Mouse (Mus musculus): ENCODE measurements around the gene Tnfrsf11a. TPM values are rescaled to one million over a fixed set of nuclear protein-coding genes. Genes with fewer than 3 reads are reported as not detected.

The Tnfrsf11a gene
- polyA plus RNA-seq, 1 experiment, result 3.1 TPM

GRCm38 (mm10) chr1:105877808-105878207 is 97.3 kb downstream of the Tnfrsf11a start:
- Histone ChIP-seq H3K4me3 (ENCODE audit: extremely low read depth, insufficient read depth, insufficient read length) (no peak overlapping the region), H3K27ac (ENCODE audit: insufficient read depth, low read length) (no peak overlapping the region), H3K36me3 (ENCODE audit: control insufficient read depth, insufficient read depth, low read length) (no peaks in the 10 kb centered on the region), H3K27me3 (ENCODE audit: control insufficient read depth, insufficient read depth, low read length) (no peaks in the 10 kb centered on the region), H3K4me1 (ENCODE audit: control insufficient read depth, insufficient read depth, insufficient read length) (peaks cover 5% of the 10 kb centered on the region; the same call in 1 of the 2 replicates)
- no peak for DNase-seq (ENCODE audit: low read depth in 1 of 2, low spot score in 2 of 2)
- TF ChIP-seq POLR2A (IDR thresholded peaks at IDR 0.05; ENCODE audit: low read depth, low read length) (no peak), CTCF (IDR thresholded peaks at IDR 0.05; ENCODE audit: extremely low read depth, insufficient read depth, insufficient read length, insufficient replicate concordance) (no peak)
- 89% methylated on average over 5 of the region's 5 CpGs for WGBS

GRCm38 (mm10) chr1:105878416-105878815 is 97.9 kb downstream of the Tnfrsf11a start:
- Histone ChIP-seq H3K27ac (ENCODE audit: insufficient read depth, low read length) (no peak overlapping the region), H3K4me1 (ENCODE audit: control insufficient read depth, insufficient read depth, insufficient read length) (peaks cover 5% of the 10 kb centered on the region; the same call in 1 of the 2 replicates)
- 95% methylated on average over 11 of the region's 11 CpGs for WGBS

GRCm38 (mm10) chr1:105880555-105881304 is 100.2 kb downstream of the Tnfrsf11a start:
- Histone ChIP-seq H3K4me3 (ENCODE audit: extremely low read depth, insufficient read depth, insufficient read length) (no peak overlapping the region), H3K27ac (ENCODE audit: insufficient read depth, low read length) (no peak overlapping the region), H3K27me3 (ENCODE audit: control insufficient read depth, insufficient read depth, low read length) (no peaks in the 10 kb centered on the region), H3K36me3 (ENCODE audit: control insufficient read depth, insufficient read depth, low read length) (no peaks in the 10 kb centered on the region), H3K4me1 (ENCODE audit: control insufficient read depth, insufficient read depth, insufficient read length) (peaks cover 5% of the 10 kb centered on the region; the same call in 1 of the 2 replicates)
- no peak for DNase-seq (ENCODE audit: low read depth in 1 of 2, low spot score in 2 of 2)
- WGBS, result 39% methylated on average over 25 of the region's 25 CpGs
- TF ChIP-seq CTCF (IDR thresholded peaks at IDR 0.05; ENCODE audit: extremely low read depth, insufficient read depth, insufficient read length, insufficient replicate concordance) (no peak), POLR2A (IDR thresholded peaks at IDR 0.05; ENCODE audit: low read depth, low read length) (no peak)

More at GRCm38 (mm10) chr1:105878416-105878815, 97.9 kb downstream of the Tnfrsf11a start:
- H3K27me3 ChIP-seq (ENCODE audit: control insufficient read depth, insufficient read depth, low read length), result no peaks in the 10 kb centered on the region
- no peak for DNase-seq (ENCODE audit: low read depth in 1 of 2, low spot score in 2 of 2)
- no peaks in the 10 kb centered on the region for H3K36me3 ChIP-seq (ENCODE audit: control insufficient read depth, insufficient read depth, low read length)
- H3K4me3 ChIP-seq (ENCODE audit: extremely low read depth, insufficient read depth, insufficient read length), result no peak overlapping the region
- TF ChIP-seq POLR2A (IDR thresholded peaks at IDR 0.05; ENCODE audit: low read depth, low read length) (no peak), CTCF (IDR thresholded peaks at IDR 0.05; ENCODE audit: extremely low read depth, insufficient read depth, insufficient read length, insufficient replicate concordance) (no peak)

DNA sequence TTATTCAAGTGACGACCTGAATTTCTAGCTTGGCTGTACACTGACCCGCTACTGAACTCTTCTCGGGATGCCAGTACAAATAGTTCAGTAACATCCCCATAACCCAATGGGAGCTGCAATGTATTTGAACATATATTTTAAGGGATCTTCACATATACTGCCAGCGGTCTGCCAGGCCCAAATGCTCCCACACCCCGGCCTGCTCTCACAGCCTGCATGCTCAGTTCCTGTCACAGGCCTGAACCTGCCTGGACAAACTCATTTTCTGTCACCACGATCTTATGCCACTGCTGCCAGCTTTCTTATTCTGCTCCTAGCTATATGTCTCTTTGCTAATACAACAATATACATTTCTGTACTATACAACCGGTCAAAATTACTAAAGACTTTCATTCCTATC is 100.9 kb downstream of the Tnfrsf11a start:
- TF ChIP-seq CTCF (IDR thresholded peaks at IDR 0.05; ENCODE audit: extremely low read depth, insufficient read depth, insufficient read length, insufficient replicate concordance), result no peak
- no peak for TF ChIP-seq POLR2A (IDR thresholded peaks at IDR 0.05; ENCODE audit: low read depth, low read length)
- DNase-seq (ENCODE audit: low read depth in 1 of 2, low spot score in 2 of 2), result no peak
- Histone ChIP-seq H3K36me3 (ENCODE audit: control insufficient read depth, insufficient read depth, low read length) (no peaks in the 10 kb centered on the region), H3K4me3 (ENCODE audit: extremely low read depth, insufficient read depth, insufficient read length) (no peak overlapping the region), H3K27ac (ENCODE audit: insufficient read depth, low read length) (no peak overlapping the region), H3K27me3 (ENCODE audit: control insufficient read depth, insufficient read depth, low read length) (no peaks in the 10 kb centered on the region), H3K4me1 (ENCODE audit: control insufficient read depth, insufficient read depth, insufficient read length) (peaks cover 5% of the 10 kb centered on the region; the same call in 1 of the 2 replicates)
- 88% methylated on average over 7 of the region's 7 CpGs for WGBS

DNA sequence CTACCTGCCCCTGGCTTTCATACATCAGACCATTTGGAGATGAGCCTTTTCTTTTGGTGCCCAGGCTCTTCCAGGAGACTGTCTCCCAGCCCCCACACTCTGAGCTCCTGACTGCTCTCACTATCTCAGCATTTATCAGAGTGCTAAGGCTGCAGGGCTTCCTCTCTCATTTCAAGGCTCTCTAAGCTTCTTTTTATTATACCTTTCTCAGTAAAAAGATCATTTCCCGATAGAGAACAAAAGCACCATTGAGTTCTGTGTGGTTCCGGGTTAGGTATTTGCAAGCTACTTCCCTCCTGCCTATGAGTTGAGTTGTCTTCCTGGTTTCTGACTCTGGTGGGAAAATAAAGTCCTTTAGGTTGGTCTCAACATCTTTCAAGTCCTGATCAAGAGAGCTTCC is 103.0 kb downstream of the Tnfrsf11a start:
- no peak overlapping the region for H3K27ac ChIP-seq (ENCODE audit: insufficient read depth, low read length)
- TF ChIP-seq CTCF (IDR thresholded peaks at IDR 0.05; ENCODE audit: extremely low read depth, insufficient read depth, insufficient read length, insufficient replicate concordance), result no peak
- no peak for TF ChIP-seq POLR2A (IDR thresholded peaks at IDR 0.05; ENCODE audit: low read depth, low read length)
- no peak for DNase-seq (ENCODE audit: low read depth in 1 of 2, low spot score in 2 of 2)
- no peaks in the 10 kb centered on the region for H3K36me3 ChIP-seq (ENCODE audit: control insufficient read depth, insufficient read depth, low read length)
- 70% methylated on average over 2 of the region's 2 CpGs for WGBS
- peaks cover 5% of the 10 kb centered on the region; the same call in 1 of the 2 replicates for H3K4me1 ChIP-seq (ENCODE audit: control insufficient read depth, insufficient read depth, insufficient read length)
- H3K27me3 ChIP-seq (ENCODE audit: control insufficient read depth, insufficient read depth, low read length), result no peaks in the 10 kb centered on the region
- H3K4me3 ChIP-seq (ENCODE audit: extremely low read depth, insufficient read depth, insufficient read length), result no peak overlapping the region

DNA sequence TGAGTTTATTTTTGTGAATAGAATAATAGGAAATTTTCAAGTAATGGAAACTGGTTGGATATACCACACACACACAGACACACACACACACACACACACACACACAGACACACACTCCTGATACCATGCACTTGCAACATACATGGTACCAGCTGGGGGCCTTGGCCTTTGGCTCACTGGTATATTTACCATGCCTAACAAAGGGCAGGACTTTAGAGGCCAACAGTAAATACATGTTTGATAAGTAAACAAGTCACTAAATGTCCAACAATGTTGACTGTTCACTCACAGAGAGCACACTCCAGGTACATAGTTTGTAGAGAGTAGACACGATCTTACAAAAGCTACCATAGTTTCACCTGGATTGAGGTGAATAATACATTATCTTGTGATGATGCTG is 104.6 kb downstream of the Tnfrsf11a start:
- Histone ChIP-seq H3K4me3 (ENCODE audit: extremely low read depth, insufficient read depth, insufficient read length) (no peak overlapping the region), H3K27ac (ENCODE audit: insufficient read depth, low read length) (no peak overlapping the region), H3K27me3 (ENCODE audit: control insufficient read depth, insufficient read depth, low read length) (no peaks in the 10 kb centered on the region), H3K36me3 (ENCODE audit: control insufficient read depth, insufficient read depth, low read length) (no peaks in the 10 kb centered on the region), H3K4me1 (ENCODE audit: control insufficient read depth, insufficient read depth, insufficient read length) (peaks cover 5% of the 10 kb centered on the region; the same call in 1 of the 2 replicates)
- 100% methylated on average over 1 of the region's 1 CpGs for WGBS
- TF ChIP-seq CTCF (IDR thresholded peaks at IDR 0.05; ENCODE audit: extremely low read depth, insufficient read depth, insufficient read length, insufficient replicate concordance), result no peak
- TF ChIP-seq POLR2A (IDR thresholded peaks at IDR 0.05; ENCODE audit: low read depth, low read length), result no peak
- no peak for DNase-seq (ENCODE audit: low read depth in 1 of 2, low spot score in 2 of 2)

DNA sequence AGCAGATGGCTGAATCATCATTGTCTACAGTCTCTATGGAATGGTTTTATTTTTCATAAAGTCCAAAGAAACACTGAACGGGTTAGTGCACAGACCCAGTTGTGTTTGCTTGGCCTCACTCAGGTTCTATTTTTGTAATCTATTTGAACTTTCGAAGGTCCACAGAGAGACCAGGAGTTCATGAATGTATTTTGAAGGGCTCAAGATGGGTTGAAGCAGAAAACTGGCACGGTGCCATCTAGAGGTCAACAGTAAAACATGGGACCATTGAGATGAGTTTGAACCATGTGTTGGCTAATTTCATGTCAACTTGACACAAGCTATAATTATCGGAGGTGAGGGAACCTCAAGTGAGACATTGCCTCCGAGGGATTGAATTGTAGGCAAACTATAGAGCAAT is 105.1 kb downstream of the Tnfrsf11a start:
- Histone ChIP-seq H3K4me1 (ENCODE audit: control insufficient read depth, insufficient read depth, insufficient read length) (peaks cover 5% of the 10 kb centered on the region; the same call in 1 of the 2 replicates), H3K27ac (ENCODE audit: insufficient read depth, low read length) (no peak overlapping the region), H3K27me3 (ENCODE audit: control insufficient read depth, insufficient read depth, low read length) (no peaks in the 10 kb centered on the region), H3K4me3 (ENCODE audit: extremely low read depth, insufficient read depth, insufficient read length) (no peak overlapping the region), H3K36me3 (ENCODE audit: control insufficient read depth, insufficient read depth, low read length) (no peaks in the 10 kb centered on the region)
- WGBS, result 84% methylated on average over 5 of the region's 5 CpGs
- DNase-seq (ENCODE audit: low read depth in 1 of 2, low spot score in 2 of 2), result no peak
- TF ChIP-seq CTCF (IDR thresholded peaks at IDR 0.05; ENCODE audit: extremely low read depth, insufficient read depth, insufficient read length, insufficient replicate concordance), result no peak
- no peak for TF ChIP-seq POLR2A (IDR thresholded peaks at IDR 0.05; ENCODE audit: low read depth, low read length)
